Mouse (Mus musculus) hindbrain, embryonic 15.5 days (tissue): ENCODE data around the gene Gm10428. TPM values are rescaled to one million over a fixed set of nuclear protein-coding genes. Genes with fewer than 3 reads are reported as not detected.

ENCODE experiments used
- ATAC-seq: fragments of 200-750 bp; cut with Nextera tagmentation; 2 replicates; pipeline ENCODE4 v1.8.0; 2017; ENCODE audit warnings: low read depth, moderate number of reproducible peaks, moderate TSS enrichment; ENCODE audit not compliant: low FRiP score
- H3K27ac ChIP-seq: fragments of 300-500 bp; sonication (generic); replicated peaks from 2 replicates; pipeline ENCODE4 v1.5.1; 2015; ENCODE audit warnings: mild to moderate bottlenecking, inconsistent platforms
- H3K27me3 ChIP-seq: fragments of 300-500 bp; sonication (generic); 2 replicates; pipeline ENCODE4 v1.6.1; 2015; ENCODE audit warnings: control low read depth, inconsistent platforms
- H3K36me3 ChIP-seq: fragments of 300-500 bp; sonication (generic); 2 replicates; pipeline ENCODE4 v1.6.1; 2015; ENCODE audit warnings: control low read depth, inconsistent platforms
- H3K4me1 ChIP-seq: fragments of 300-500 bp; sonication (generic); replicated peaks from 2 replicates; pipeline ENCODE4 v1.6.1; 2015; ENCODE audit warnings: control low read depth, inconsistent platforms
- H3K4me2 ChIP-seq: fragments of 300-500 bp; sonication (generic); 2 replicates; pipeline ENCODE4 v1.6.1; 2015; ENCODE audit warnings: moderate library complexity, mild to moderate bottlenecking, inconsistent platforms
- H3K4me3 ChIP-seq: fragments of 300-500 bp; sonication (generic); 2 replicates; pipeline ENCODE4 v1.5.1; 2015; ENCODE audit warnings: mild to moderate bottlenecking, inconsistent platforms
- H3K9ac ChIP-seq: fragments of 300-500 bp; sonication (generic); 2 replicates; pipeline ENCODE4 v1.6.1; 2015; ENCODE audit warnings: inconsistent platforms
- H3K9me3 ChIP-seq: fragments of 300-500 bp; sonication (generic); 2 replicates; pipeline ENCODE4 v1.6.1; 2016; ENCODE audit warnings: control low read depth, inconsistent platforms
- WGBS: fragments of 180-500 bp; shearing (Covaris S2); methylation state at CpG from one replicate; pipeline ENCODE4 v1.1.7; 2015; 5-methylcytosine and 5-hydroxymethylcytosine counted together
- polyA plus RNA-seq: library from polyadenylated mRNA; unstranded; fragments of >200 nt; fragmentation: Nextera tagmentation; extraction: Ambion mirVana; gene quantifications from 2 replicates; pipeline ENCODE4 v1.2.1, GENCODE M21; 2015

Gene Gm10428
- not detected in 2 replicates for polyA plus RNA-seq

DNA sequence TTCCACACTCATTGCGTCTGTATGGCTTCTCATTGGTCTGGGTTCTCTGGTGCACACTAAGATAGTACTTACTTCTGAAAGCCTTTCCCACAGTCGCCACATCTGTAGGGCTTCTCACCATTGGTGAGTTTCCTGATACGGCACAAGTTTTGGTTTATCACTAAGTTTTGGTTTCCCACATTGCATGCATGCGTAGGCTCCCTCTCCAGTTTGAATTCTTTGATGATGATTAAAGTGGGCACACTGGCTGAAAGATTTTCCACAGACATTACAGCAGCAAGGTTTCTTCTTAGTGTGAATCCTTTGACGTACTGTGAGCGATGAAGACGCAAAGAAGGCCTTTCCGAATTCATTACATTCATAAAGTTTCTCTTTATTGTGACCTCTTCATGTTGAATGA, at the start of gene Gm10428:
Gene Gm10428, plus strand, starts transcription at position 321 of the 400 bp plus-strand sequence.
- WGBS: 88% methylated on average over 8 of the region's 8 CpGs
- Histone ChIP-seq H3K4me3 (no peak within 1 kb of the TSS), H3K36me3 (no peaks in the 10 kb centered on the region), H3K9ac (no peak within 1 kb of the TSS), H3K27ac (no peak within 1 kb of the TSS), H3K27me3 (0 out of 2 replicates have a peak, but pooled peaks cover 4% of the 10 kb centered on the region), H3K4me1 (peaks cover 11% of the 10 kb centered on the region; the same call in 1 of the 2 replicates), H3K9me3 (no peaks in the 10 kb centered on the region), H3K4me2 (no peak within 1 kb of the TSS)
- ATAC-seq: no peak

- H3K4me1 ChIP-seq: no peaks in the 10 kb centered on the region
- no peak overlapping the region for H3K4me3 ChIP-seq
- ATAC-seq: no peak
- H3K27me3 ChIP-seq: no peaks in the 10 kb centered on the region
- WGBS: 94% methylated on average over 2 of the region's 2 CpGs
- no peak overlapping the region for H3K9ac ChIP-seq
- H3K27ac ChIP-seq: no peak overlapping the region
- no peak overlapping the region for H3K4me2 ChIP-seq
- no peaks in the 10 kb centered on the region for H3K9me3 ChIP-seq
- peaks cover 19% of the 10 kb centered on the region for H3K36me3 ChIP-seq
These were observed 46.8 kb upstream of the Gm10428 start for GRCm38 (mm10) chr11:62706141-62706540.

DNA sequence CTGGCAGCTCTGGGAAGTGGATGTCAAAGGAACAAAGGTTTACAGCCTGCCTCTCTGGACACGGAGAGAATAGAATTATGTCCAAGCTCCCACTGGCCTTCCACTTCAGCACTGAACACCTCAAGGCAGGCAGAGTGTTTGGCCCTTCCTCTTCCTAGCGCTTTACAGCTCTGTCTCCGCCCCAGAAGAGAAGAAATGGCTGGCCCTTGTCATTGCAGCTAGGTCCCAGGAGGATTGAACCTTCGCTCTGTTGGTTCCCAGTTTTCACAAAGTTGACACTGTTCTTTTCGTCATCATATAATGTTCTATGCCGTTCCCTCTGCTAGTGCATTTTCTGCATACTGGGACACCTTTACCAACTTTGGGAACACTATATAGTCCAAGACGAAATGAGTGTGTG, 44.6 kb upstream of the Gm10428 start:
- H3K36me3 ChIP-seq: peaks cover 33% of the 10 kb centered on the region
- WGBS: 85% methylated on average over 7 of the region's 7 CpGs
- H3K27ac ChIP-seq: no peak overlapping the region
- ATAC-seq: no peak
- no peak overlapping the region for H3K4me2 ChIP-seq
- no peaks in the 10 kb centered on the region for H3K27me3 ChIP-seq
- H3K4me1 ChIP-seq: no peaks in the 10 kb centered on the region
- H3K4me3 ChIP-seq: no peak overlapping the region
- no peak overlapping the region for H3K9ac ChIP-seq
- no peaks in the 10 kb centered on the region for H3K9me3 ChIP-seq

- 88% methylated on average over 5 of the region's 5 CpGs for WGBS
- no peaks in the 10 kb centered on the region for H3K4me1 ChIP-seq
- H3K4me2 ChIP-seq: no peak overlapping the region
- no peak for ATAC-seq
- no peak overlapping the region for H3K27ac ChIP-seq
- H3K9me3 ChIP-seq: no peaks in the 10 kb centered on the region
- H3K36me3 ChIP-seq: peaks cover 54% of the 10 kb centered on the region
- H3K9ac ChIP-seq: no peak overlapping the region
- H3K27me3 ChIP-seq: no peaks in the 10 kb centered on the region
- no peak overlapping the region for H3K4me3 ChIP-seq
These were observed 42.2 kb upstream of the Gm10428 start for GRCm38 (mm10) chr11:62710657-62711056.

DNA sequence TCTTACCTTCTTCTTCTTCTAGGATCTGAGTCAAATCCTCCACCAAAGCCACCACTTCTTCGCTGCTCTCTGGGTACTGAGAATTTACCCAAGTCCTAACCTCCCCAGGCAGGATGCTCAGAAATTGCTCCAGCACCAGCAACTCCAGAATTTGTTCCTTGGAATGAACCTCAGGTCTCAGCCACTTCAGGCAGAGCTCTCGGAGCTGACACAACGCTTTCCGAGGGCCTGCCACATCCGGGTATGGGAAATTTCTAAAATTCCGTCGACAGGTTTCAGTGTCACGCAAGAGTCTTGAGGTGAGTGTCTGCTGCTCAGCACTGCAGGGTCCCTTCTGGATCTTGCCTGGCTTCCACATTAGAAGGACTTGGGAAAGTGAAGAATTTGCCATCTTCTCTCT, 24.6 kb upstream of the Gm10428 start:
- H3K36me3 ChIP-seq: peaks cover 44% of the 10 kb centered on the region
- WGBS: 94% methylated on average over 8 of the region's 8 CpGs

GRCm38 (mm10) chr11:62731311-62732021, 21.4 kb upstream of the Gm10428 start, which contains the start of gene Zfp287:
Gene Zfp287 (minus strand): TSS chr11:62731905.
- WGBS: under 1% methylated on average over 47 of the region's 48 CpGs

More for the DNA sequence above, 24.6 kb upstream of the Gm10428 start:
- no peak overlapping the region for H3K4me3 ChIP-seq
- H3K4me2 ChIP-seq: no peak overlapping the region
- no peak for ATAC-seq
- no peak overlapping the region for H3K9ac ChIP-seq
- no peaks in the 10 kb centered on the region for H3K27me3 ChIP-seq
- H3K27ac ChIP-seq: no peak overlapping the region
- H3K4me1 ChIP-seq: peaks cover 23% of the 10 kb centered on the region
- no peaks in the 10 kb centered on the region for H3K9me3 ChIP-seq

GRCm38 (mm10) chr11:62732022-62732387, 20.9 kb upstream of the Gm10428 start:
- no peaks in the 10 kb centered on the region for H3K27me3 ChIP-seq
- peak overlapping the region; percentile 73 for H3K4me2 ChIP-seq
- no peaks in the 10 kb centered on the region for H3K9me3 ChIP-seq
- H3K4me1 ChIP-seq: peaks cover 23% of the 10 kb centered on the region
- peak; percentile 57 for ATAC-seq
- peaks cover 17% of the 10 kb centered on the region for H3K36me3 ChIP-seq
- 7% methylated on average over 5 of the region's 5 CpGs for WGBS
- H3K4me3 ChIP-seq: peak overlapping the region; percentile 84
- peak overlapping the region; percentile 95 for H3K27ac ChIP-seq
- H3K9ac ChIP-seq: peak overlapping the region; percentile 83

More at GRCm38 (mm10) chr11:62731311-62732021, 21.4 kb upstream of the Gm10428 start, which contains the start of gene Zfp287:
- H3K9ac ChIP-seq: peak within 1 kb of the TSS; percentile 83
- ATAC-seq: peak; percentile 99
- peaks cover 23% of the 10 kb centered on the region for H3K4me1 ChIP-seq
- peak within 1 kb of the TSS; percentile 95 for H3K27ac ChIP-seq
- H3K4me3 ChIP-seq: peak within 1 kb of the TSS; percentile 84
- no peaks in the 10 kb centered on the region for H3K27me3 ChIP-seq
- peak within 1 kb of the TSS; percentile 73 for H3K4me2 ChIP-seq
- H3K36me3 ChIP-seq: peaks cover 17% of the 10 kb centered on the region
- no peaks in the 10 kb centered on the region for H3K9me3 ChIP-seq

DNA sequence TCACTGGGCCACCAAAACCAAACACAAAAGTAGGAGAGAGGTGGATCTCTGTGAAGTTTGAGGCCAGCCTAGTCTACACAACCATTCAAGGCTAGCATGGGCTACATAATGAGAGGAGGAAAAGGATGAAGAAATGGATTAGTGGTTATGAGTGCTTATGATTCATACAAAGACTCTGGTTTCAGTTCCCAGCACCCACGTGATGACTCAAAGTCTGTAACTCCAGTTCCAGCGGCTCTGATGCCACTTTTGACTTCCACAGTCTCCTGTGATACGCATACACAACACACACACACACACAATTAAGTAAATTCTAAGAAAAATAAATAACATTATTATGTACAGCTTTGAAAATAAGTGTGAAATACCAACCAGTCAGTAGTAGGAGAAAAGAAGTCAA, 20.2 kb upstream of the Gm10428 start:
- WGBS: 85% methylated on average over 3 of the region's 3 CpGs
- no peaks in the 10 kb centered on the region for H3K27me3 ChIP-seq
- H3K9me3 ChIP-seq: no peaks in the 10 kb centered on the region
- H3K4me1 ChIP-seq: peaks cover 23% of the 10 kb centered on the region
- H3K4me2 ChIP-seq: no peak overlapping the region
- no peak overlapping the region for H3K27ac ChIP-seq
- no peak for ATAC-seq
- H3K4me3 ChIP-seq: no peak overlapping the region
- H3K36me3 ChIP-seq: peaks cover 11% of the 10 kb centered on the region
- no peak overlapping the region for H3K9ac ChIP-seq

- H3K27ac ChIP-seq: no peak overlapping the region
- H3K9me3 ChIP-seq: no peaks in the 10 kb centered on the region
- no peak overlapping the region for H3K4me2 ChIP-seq
- ATAC-seq: no peak
- no peak overlapping the region for H3K4me3 ChIP-seq
- H3K4me1 ChIP-seq: peaks cover 6% of the 10 kb centered on the region; the same call in 1 of the 2 replicates
- H3K27me3 ChIP-seq: no peaks in the 10 kb centered on the region
- no peaks in the 10 kb centered on the region for H3K36me3 ChIP-seq
- 96% methylated on average over 2 of the region's 2 CpGs for WGBS
- no peak overlapping the region for H3K9ac ChIP-seq
These were observed 11.7 kb upstream of the Gm10428 start for GRCm38 (mm10) chr11:62741186-62741585.

DNA sequence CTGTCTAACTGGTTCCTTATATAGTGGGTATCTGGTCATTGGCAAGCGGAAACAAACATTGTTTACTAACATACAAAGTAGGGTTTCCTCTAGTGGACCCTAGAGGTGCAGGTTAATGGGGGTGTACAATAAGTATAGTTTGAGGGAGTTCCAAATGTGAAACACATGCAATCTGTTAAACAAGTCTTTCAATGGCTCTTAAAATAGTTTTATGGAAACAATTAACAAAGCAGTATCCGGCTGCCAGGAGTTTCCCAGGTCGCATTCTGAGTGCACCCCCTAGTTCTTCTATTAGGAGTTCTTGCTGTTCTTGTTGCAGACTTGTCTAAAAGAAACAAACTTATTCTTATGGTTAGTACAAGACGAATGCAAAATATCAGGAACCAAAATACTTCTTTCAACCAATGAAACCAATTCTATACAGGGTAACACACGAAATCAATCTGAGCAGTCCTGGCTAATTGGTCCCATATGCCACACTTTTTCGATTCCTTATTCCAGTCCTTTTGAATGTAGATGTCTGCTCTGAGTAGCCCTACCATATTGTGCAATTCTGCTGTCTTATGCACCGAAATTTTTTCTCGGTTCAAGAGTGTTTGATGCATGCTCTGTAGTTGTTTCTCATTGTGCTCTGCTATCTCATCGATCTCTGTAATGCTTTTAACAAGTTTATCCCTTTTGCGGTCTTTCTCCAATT, 10.5 kb upstream of the Gm10428 start:
- 80% methylated on average over 10 of the region's 10 CpGs for WGBS
- Histone ChIP-seq H3K36me3 (no peaks in the 10 kb centered on the region), H3K4me2 (no peak overlapping the region), H3K4me3 (no peak overlapping the region), H3K4me1 (peaks cover 11% of the 10 kb centered on the region; the same call in 1 of the 2 replicates), H3K27me3 (no peaks in the 10 kb centered on the region), H3K9ac (no peak overlapping the region), H3K9me3 (no peaks in the 10 kb centered on the region), H3K27ac (no peak overlapping the region)
- ATAC-seq: no peak

- 50% methylated on average over 5 of the region's 5 CpGs for WGBS
- Histone ChIP-seq H3K36me3 (no peaks in the 10 kb centered on the region), H3K4me2 (no peak overlapping the region), H3K9me3 (no peaks in the 10 kb centered on the region), H3K4me3 (no peak overlapping the region), H3K9ac (no peak overlapping the region), H3K27me3 (0 out of 2 replicates have a peak, but pooled peaks cover 4% of the 10 kb centered on the region), H3K27ac (no peak overlapping the region), H3K4me1 (peaks cover 11% of the 10 kb centered on the region; the same call in 1 of the 2 replicates)
- ATAC-seq: peak; percentile 67; the same call in 1 of the 2 replicates
These were observed 8.8 kb upstream of the Gm10428 start for GRCm38 (mm10) chr11:62744103-62744502.

- no peaks in the 10 kb centered on the region for H3K36me3 ChIP-seq
- H3K4me2 ChIP-seq: peak overlapping the region; percentile 67
- H3K9ac ChIP-seq: peak overlapping the region; percentile 38
- peak overlapping the region; percentile 46 for H3K4me3 ChIP-seq
- WGBS: 2% methylated on average over 27 of the region's 27 CpGs
- H3K9me3 ChIP-seq: no peaks in the 10 kb centered on the region
- H3K27ac ChIP-seq: peak overlapping the region; percentile 56
- peak; percentile 88 for ATAC-seq
- H3K4me1 ChIP-seq: peaks cover 11% of the 10 kb centered on the region; the same call in 1 of the 2 replicates
- H3K27me3 ChIP-seq: 0 out of 2 replicates have a peak, but pooled peaks cover 4% of the 10 kb centered on the region
These were observed 6.8 kb upstream of the Gm10428 start for GRCm38 (mm10) chr11:62746001-62746533.
